Mouse (Mus musculus): ENCODE results near the gene Nlk.

- TF ChIP-seq CTCF (IDR thresholded peaks at IDR 0.05; ENCODE audit: low read depth), result no peak
- no peak for TF ChIP-seq EP300 (IDR thresholded peaks at IDR 0.05; ENCODE audit: low read depth)
These were observed 33.7 kb upstream of the Nlk start for GRCm38 (mm10) chr11:78730902-78731301.

All from heart, postnatal 0 days (tissue).